Mouse (Mus musculus): ENCODE measurements around the gene Pkp1.

Pkp1 gene

GRCm38 (mm10) chr1:135821780-135822179, 97.2 kb downstream of the Pkp1 start:
- no peak for DNase-seq (ENCODE audit: low spot score in 2 of 2)
